In genomic region chr9:41575826-41576225, GRCm38 (mm10) we compare ENCODE assay signal across 13 mouse cellular contexts.
DNase-seq lines count a peak whose midpoint lies in the region; ATAC-seq and TF ChIP-seq lines count a peak whose summit lies in the region.
"Had no signal": no experiment of that assay in that cellular context is flagged by ENCODE, and none has a peak within 500 bp of the region (broad histone marks: within the 10 kb centered on the region; RNA-seq: fewer than 3 reads in every experiment).

No protein-coding gene starts in this region.

- 0 out of 2 replicates have a peak, but pooled peaks cover 7% of the 10 kb centered on the region for H3K4me1 ChIP-seq in lung, embryonic 14.5 days (ENCODE audit: insufficient read depth)
- H3K4me1 ChIP-seq in lung, adult 2 months (ENCODE audit: control insufficient read depth, insufficient read depth, low read length): no peaks in the 10 kb centered on the region
- peaks cover 12% of the 10 kb centered on the region for H3K4me1 ChIP-seq in embryonic fibroblast, embryonic 13.5 days (ENCODE audit: control insufficient read depth, insufficient read depth, low read length)
- H3K4me1 ChIP-seq in hindbrain, embryonic 15.5 days (replicated peaks): peaks cover 29% of the 10 kb centered on the region
- H3K4me1 ChIP-seq in midbrain, embryonic 15.5 days: peaks cover 23% of the 10 kb centered on the region
- H3K4me1 ChIP-seq: liver, embryonic 15.5 days had no signal

- H3K9me3 ChIP-seq in lung, embryonic 14.5 days (ENCODE audit: low read depth, low read length): no peaks in the 10 kb centered on the region
- H3K9me3 ChIP-seq in hindbrain, embryonic 15.5 days: no peaks in the 10 kb centered on the region
- H3K9me3 ChIP-seq in midbrain, embryonic 15.5 days: no peaks in the 10 kb centered on the region
- H3K9me3 ChIP-seq: kidney, embryonic 15.5 days; liver, embryonic 15.5 days had no signal

- no peaks in the 10 kb centered on the region for H3K27me3 ChIP-seq in lung, embryonic 14.5 days (ENCODE audit: insufficient read depth, low read length)
- no peaks in the 10 kb centered on the region for H3K27me3 ChIP-seq in hindbrain, embryonic 15.5 days
- no peaks in the 10 kb centered on the region for H3K27me3 ChIP-seq in midbrain, embryonic 15.5 days (replicated peaks)
- H3K27me3 ChIP-seq: kidney, embryonic 15.5 days had no signal

- WGBS in lung, embryonic 14.5 days: 33% methylated on average over 5 of the region's 5 CpGs
- 47% methylated on average over 5 of the region's 5 CpGs for WGBS in lung, adult 2 months
- 15% methylated on average over 5 of the region's 5 CpGs for WGBS in hindbrain, embryonic 15.5 days
- 9% methylated on average over 5 of the region's 5 CpGs for WGBS in midbrain, embryonic 15.5 days

- no peak for ATAC-seq in lung, embryonic 14.5 days (ENCODE audit: insufficient read depth)
- ATAC-seq in hindbrain, embryonic 15.5 days (ENCODE audit: low FRiP score, low read depth): no peak
- no peak for ATAC-seq in midbrain, embryonic 15.5 days (replicated peaks)

- H3K9ac ChIP-seq in lung, embryonic 14.5 days: no peak overlapping the region
- H3K9ac ChIP-seq in hindbrain, embryonic 15.5 days: no peak overlapping the region
- no peak overlapping the region for H3K9ac ChIP-seq in midbrain, embryonic 15.5 days
- H3K9ac ChIP-seq: kidney, embryonic 15.5 days; liver, embryonic 15.5 days had no signal

- intact Hi-C loops in left cerebral cortex, postnatal 36 days (cut with DNase I): no loop called here

- no peak overlapping the region for H3K27ac ChIP-seq in lung, embryonic 14.5 days (ENCODE audit: low read depth)
- 0 out of 2 replicates have a peak overlapping the region, but pooled peaks have one; percentile 47 for H3K27ac ChIP-seq in embryonic fibroblast, embryonic 13.5 days (ENCODE audit: insufficient read depth, low read length)
- H3K27ac ChIP-seq in hindbrain, embryonic 15.5 days (replicated peaks): peak overlapping the region; percentile 65
- peak overlapping the region; percentile 54 for H3K27ac ChIP-seq in midbrain, embryonic 15.5 days
- H3K27ac ChIP-seq: kidney, embryonic 15.5 days; liver, embryonic 15.5 days; macrophage had no signal

- H3K36me3 ChIP-seq in lung, embryonic 14.5 days (ENCODE audit: insufficient read depth): no peaks in the 10 kb centered on the region
- H3K36me3 ChIP-seq in hindbrain, embryonic 15.5 days: no peaks in the 10 kb centered on the region
- H3K36me3 ChIP-seq in midbrain, embryonic 15.5 days (replicated peaks): no peaks in the 10 kb centered on the region
- H3K36me3 ChIP-seq: kidney, embryonic 15.5 days; liver, embryonic 15.5 days had no signal

- H3K4me2 ChIP-seq in lung, embryonic 14.5 days: no peak overlapping the region
- H3K4me2 ChIP-seq in hindbrain, embryonic 15.5 days: no peak overlapping the region
- H3K4me2 ChIP-seq in midbrain, embryonic 15.5 days: no peak overlapping the region; the same call in 1 of the 2 replicates
- H3K4me2 ChIP-seq: kidney, embryonic 15.5 days; liver, embryonic 15.5 days had no signal

- TF ChIP-seq POLR2A in lung, adult 2 months (IDR thresholded peaks at IDR 0.05; ENCODE audit: borderline replicate concordance, extremely low read depth, low read depth, low read length): no peak
- TF ChIP-seq POLR2A in embryonic fibroblast, embryonic 13.5 days (IDR thresholded peaks at IDR 0.05; ENCODE audit: low read depth, low read length): no peak

- TF ChIP-seq CTCF in lung, embryonic 14.5 days (IDR thresholded peaks at IDR 0.05; ENCODE audit: low read depth): no peak
- TF ChIP-seq CTCF in lung, adult 2 months (IDR thresholded peaks at IDR 0.05; ENCODE audit: insufficient read depth, low read length): no peak
- no peak for TF ChIP-seq CTCF in embryonic fibroblast, embryonic 13.5 days (IDR thresholded peaks at IDR 0.05; ENCODE audit: borderline replicate concordance, insufficient read depth, low read length)

- DNase-seq in lung, embryonic 14.5 days: peak; percentile 29
- DNase-seq in lung, adult 2 months: no peak
- no peak for DNase-seq in urinary bladder, postnatal 14 days (ENCODE audit: low spot score)
- no peak for DNase-seq in left cerebral cortex, postnatal 36 days (ENCODE audit: low spot score in 2 of 2)
- DNase-seq in right cerebral cortex, postnatal 4 days: no peak
- DNase-seq: cerebellum, adult 18-20 months; right cerebral cortex, postnatal 14 days had no signal

- no peak overlapping the region for H3K4me3 ChIP-seq in lung, embryonic 14.5 days (ENCODE audit: low read depth, low read length)
- no peak overlapping the region for H3K4me3 ChIP-seq in lung, adult 2 months (replicated peaks; ENCODE audit: extremely low read depth, low read depth, low read length)
- no peak overlapping the region for H3K4me3 ChIP-seq in embryonic fibroblast, embryonic 13.5 days (ENCODE audit: insufficient read depth, low read length)
- no peak overlapping the region for H3K4me3 ChIP-seq in hindbrain, embryonic 15.5 days
- H3K4me3 ChIP-seq in midbrain, embryonic 15.5 days: no peak overlapping the region
- H3K4me3 ChIP-seq: kidney, embryonic 15.5 days; liver, embryonic 15.5 days had no signal
